Mouse (Mus musculus): ENCODE results near the gene Chd6. TPM values are rescaled to one million over a fixed set of nuclear protein-coding genes. Genes with fewer than 3 reads are reported as not detected.

The Chd6 gene
- polyA plus RNA-seq, 1 experiment from 2014 or later: 45.2 TPM

DNA sequence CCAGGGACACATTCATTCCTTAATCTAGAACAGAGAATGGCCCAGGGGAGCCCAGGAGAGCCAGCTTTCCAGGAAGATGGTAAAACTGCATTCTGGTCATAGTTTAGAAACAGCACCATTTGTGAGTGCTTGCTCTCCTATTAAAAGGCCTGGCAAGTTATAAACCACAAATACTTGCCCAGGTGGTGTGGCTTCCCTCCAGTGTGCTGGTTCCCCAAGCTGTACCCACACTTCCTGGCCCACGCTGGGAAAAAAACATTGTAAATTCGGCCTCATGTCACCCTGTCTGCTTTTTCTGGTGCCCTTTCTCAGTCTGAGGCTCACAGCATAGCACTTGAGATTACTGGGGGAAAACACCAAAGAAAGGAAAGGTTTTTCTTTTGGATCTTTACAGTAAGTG, 55.1 kb downstream of the Chd6 start:
- 89% methylated on average over 2 of the region's 2 CpGs for WGBS
- Histone ChIP-seq H3K9me3 (ENCODE audit: control insufficient read depth, low read length) (no peaks in the 10 kb centered on the region), H3K4me3 (ENCODE audit: low read depth, low read length) (no peak overlapping the region), H3K4me2 (ENCODE audit: low read depth, low read length, severe bottlenecking) (no peak overlapping the region), H3K9ac (ENCODE audit: low read length) (no peak overlapping the region), H3K4me1 (replicated peaks; ENCODE audit: control insufficient read depth, insufficient read depth, low read length) (no peaks in the 10 kb centered on the region), H3K27ac (ENCODE audit: low read depth, low read length) (no peak overlapping the region), H3K36me3 (ENCODE audit: control insufficient read depth, insufficient read depth, low read length) (no peaks in the 10 kb centered on the region; the same call in 1 of the 2 replicates), H3K27me3 (ENCODE audit: control insufficient read depth, insufficient read depth, low read length) (no peaks in the 10 kb centered on the region)
- no peak for ATAC-seq (replicated peaks; ENCODE audit: low FRiP score)
- DNase-seq (ENCODE audit: low spot score): no peak

DNA sequence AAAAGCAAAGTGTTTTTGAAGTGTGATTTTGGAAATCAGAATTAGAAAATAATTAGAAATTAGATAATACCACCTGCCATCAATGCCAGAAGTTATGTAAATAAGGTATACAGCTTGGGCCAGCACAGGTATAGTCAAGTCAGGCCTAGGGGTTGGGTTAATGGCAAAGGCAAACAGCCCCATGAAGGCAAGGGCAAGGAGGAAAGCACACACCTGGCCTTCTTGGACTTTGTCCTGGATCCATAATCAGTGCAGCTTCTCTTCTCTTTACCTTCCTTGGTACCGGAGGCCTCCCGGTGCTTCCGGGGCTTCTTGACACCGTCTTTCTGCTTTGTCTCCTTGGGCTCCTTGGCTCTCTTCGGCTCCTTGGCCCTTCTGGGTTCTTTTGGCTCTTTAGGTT, 56.7 kb downstream of the Chd6 start:
- Histone ChIP-seq H3K27me3 (ENCODE audit: control insufficient read depth, insufficient read depth, low read length) (no peaks in the 10 kb centered on the region), H3K4me3 (ENCODE audit: low read depth, low read length) (no peak overlapping the region), H3K9me3 (ENCODE audit: control insufficient read depth, low read length) (no peaks in the 10 kb centered on the region), H3K4me1 (replicated peaks; ENCODE audit: control insufficient read depth, insufficient read depth, low read length) (no peaks in the 10 kb centered on the region), H3K27ac (ENCODE audit: low read depth, low read length) (no peak overlapping the region), H3K4me2 (ENCODE audit: low read depth, low read length, severe bottlenecking) (no peak overlapping the region), H3K36me3 (ENCODE audit: control insufficient read depth, insufficient read depth, low read length) (no peaks in the 10 kb centered on the region; the same call in 1 of the 2 replicates), H3K9ac (ENCODE audit: low read length) (no peak overlapping the region)
- ATAC-seq (replicated peaks; ENCODE audit: low FRiP score) (no peak), DNase-seq (ENCODE audit: low spot score) (no peak)
- WGBS: 98% methylated on average over 5 of the region's 5 CpGs

DNA sequence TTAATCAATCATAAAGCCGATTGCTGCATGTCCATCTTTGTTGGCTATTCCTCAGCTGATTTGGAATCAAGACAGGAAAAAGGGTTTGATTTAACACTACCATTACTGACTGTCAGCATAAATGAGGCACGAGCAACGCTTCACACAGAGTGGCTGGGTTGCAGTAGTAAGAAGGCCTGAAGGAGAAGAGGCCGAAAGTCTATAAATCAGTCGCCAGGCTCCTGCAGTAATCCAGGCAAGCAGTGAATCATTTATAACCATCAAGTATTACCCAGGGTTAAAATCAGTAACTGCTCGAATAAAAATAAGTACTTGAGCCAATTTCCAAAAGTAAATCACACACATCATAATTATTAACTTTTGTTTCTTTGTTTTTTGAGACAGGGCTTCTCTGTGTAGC, 59.4 kb downstream of the Chd6 start:
- WGBS: 86% methylated on average over 6 of the region's 6 CpGs
- Histone ChIP-seq H3K4me3 (ENCODE audit: low read depth, low read length) (no peak overlapping the region), H3K4me2 (ENCODE audit: low read depth, low read length, severe bottlenecking) (no peak overlapping the region), H3K4me1 (replicated peaks; ENCODE audit: control insufficient read depth, insufficient read depth, low read length) (no peaks in the 10 kb centered on the region), H3K27ac (ENCODE audit: low read depth, low read length) (no peak overlapping the region), H3K9me3 (ENCODE audit: control insufficient read depth, low read length) (no peaks in the 10 kb centered on the region), H3K27me3 (ENCODE audit: control insufficient read depth, insufficient read depth, low read length) (no peaks in the 10 kb centered on the region), H3K36me3 (ENCODE audit: control insufficient read depth, insufficient read depth, low read length) (peaks cover 2% of the 10 kb centered on the region; the same call in 1 of the 2 replicates), H3K9ac (ENCODE audit: low read length) (no peak overlapping the region)
- no peak for ATAC-seq (replicated peaks; ENCODE audit: low FRiP score)
- DNase-seq (ENCODE audit: low spot score): no peak

DNA sequence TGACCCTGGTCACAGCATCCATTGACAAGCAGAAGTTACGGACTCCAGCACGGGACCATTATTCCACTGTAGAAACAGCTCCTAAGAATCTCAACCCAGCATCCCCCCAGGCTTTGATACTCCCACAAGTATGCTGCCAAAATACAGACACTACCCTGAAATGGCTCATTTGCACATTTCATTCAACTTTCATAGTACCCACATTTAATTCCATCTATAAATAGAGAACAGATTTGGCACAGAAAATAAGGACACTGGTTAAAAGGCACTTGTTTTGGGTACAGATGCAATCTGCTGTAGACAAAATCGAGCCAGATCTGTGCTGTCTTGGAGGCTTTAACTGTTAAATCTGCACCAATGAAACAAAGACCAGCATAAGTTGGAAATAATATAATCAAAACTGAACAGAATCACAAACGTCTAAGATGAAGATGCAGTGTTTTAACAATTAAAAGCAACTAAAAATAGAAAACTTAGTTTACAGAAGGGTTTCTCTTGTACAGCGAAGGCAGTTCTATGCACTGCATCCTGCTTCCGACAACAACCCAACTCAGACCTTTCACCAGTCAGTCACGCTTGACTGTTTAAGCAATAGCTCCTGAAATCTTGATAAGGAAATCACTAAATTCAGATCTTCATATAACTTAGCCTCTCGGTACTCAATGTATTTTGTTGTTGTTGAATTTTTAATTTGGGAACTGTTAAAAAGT, 64.2 kb downstream of the Chd6 start:
- ATAC-seq (replicated peaks; ENCODE audit: low FRiP score) (no peak), DNase-seq (ENCODE audit: low spot score) (no peak)
- no peaks in the 10 kb centered on the region for H3K9me3 ChIP-seq (ENCODE audit: control insufficient read depth, low read length)
- 94% methylated on average over 8 of the region's 8 CpGs for WGBS
- H3K9ac ChIP-seq (ENCODE audit: low read length): no peak overlapping the region
- H3K27me3 ChIP-seq (ENCODE audit: control insufficient read depth, insufficient read depth, low read length): no peaks in the 10 kb centered on the region
- H3K27ac ChIP-seq (ENCODE audit: low read depth, low read length): no peak overlapping the region
- no peak overlapping the region for H3K4me3 ChIP-seq (ENCODE audit: low read depth, low read length)
- no peak overlapping the region for H3K4me2 ChIP-seq (ENCODE audit: low read depth, low read length, severe bottlenecking)
- peaks cover 2% of the 10 kb centered on the region for H3K36me3 ChIP-seq (ENCODE audit: control insufficient read depth, insufficient read depth, low read length)
- no peaks in the 10 kb centered on the region for H3K4me1 ChIP-seq (replicated peaks; ENCODE audit: control insufficient read depth, insufficient read depth, low read length)

- 70% methylated on average over 3 of the region's 3 CpGs for WGBS
- Histone ChIP-seq H3K9me3 (ENCODE audit: control insufficient read depth, low read length) (no peaks in the 10 kb centered on the region), H3K27ac (ENCODE audit: low read depth, low read length) (no peak overlapping the region), H3K4me2 (ENCODE audit: low read depth, low read length, severe bottlenecking) (no peak overlapping the region), H3K4me1 (replicated peaks; ENCODE audit: control insufficient read depth, insufficient read depth, low read length) (no peaks in the 10 kb centered on the region), H3K4me3 (ENCODE audit: low read depth, low read length) (no peak overlapping the region), H3K36me3 (ENCODE audit: control insufficient read depth, insufficient read depth, low read length) (peaks cover 2% of the 10 kb centered on the region), H3K27me3 (ENCODE audit: control insufficient read depth, insufficient read depth, low read length) (no peaks in the 10 kb centered on the region), H3K9ac (ENCODE audit: low read length) (no peak overlapping the region)
- DNase-seq (ENCODE audit: low spot score) (no peak), ATAC-seq (replicated peaks; ENCODE audit: low FRiP score) (no peak)
Observed at GRCm38 (mm10) chr2:161042874-161043273, 66.0 kb downstream of the Chd6 start.

- Histone ChIP-seq H3K27ac (ENCODE audit: low read depth, low read length) (no peak overlapping the region), H3K4me1 (replicated peaks; ENCODE audit: control insufficient read depth, insufficient read depth, low read length) (no peaks in the 10 kb centered on the region), H3K36me3 (ENCODE audit: control insufficient read depth, insufficient read depth, low read length) (peaks cover 2% of the 10 kb centered on the region), H3K4me2 (ENCODE audit: low read depth, low read length, severe bottlenecking) (no peak overlapping the region), H3K4me3 (ENCODE audit: low read depth, low read length) (no peak overlapping the region), H3K27me3 (ENCODE audit: control insufficient read depth, insufficient read depth, low read length) (no peaks in the 10 kb centered on the region), H3K9ac (ENCODE audit: low read length) (no peak overlapping the region), H3K9me3 (ENCODE audit: control insufficient read depth, low read length) (no peaks in the 10 kb centered on the region)
- WGBS: 88% methylated on average over 4 of the region's 4 CpGs
- no peak for DNase-seq (ENCODE audit: low spot score)
- ATAC-seq (replicated peaks; ENCODE audit: low FRiP score): no peak
Observed at GRCm38 (mm10) chr2:161040743-161041142, 68.1 kb downstream of the Chd6 start.

- no peak for DNase-seq (ENCODE audit: low spot score)
- Histone ChIP-seq H3K9ac (ENCODE audit: low read length) (no peak overlapping the region), H3K4me1 (replicated peaks; ENCODE audit: control insufficient read depth, insufficient read depth, low read length) (no peaks in the 10 kb centered on the region), H3K27ac (ENCODE audit: low read depth, low read length) (no peak overlapping the region), H3K27me3 (ENCODE audit: control insufficient read depth, insufficient read depth, low read length) (no peaks in the 10 kb centered on the region), H3K4me3 (ENCODE audit: low read depth, low read length) (no peak overlapping the region), H3K4me2 (ENCODE audit: low read depth, low read length, severe bottlenecking) (no peak overlapping the region), H3K36me3 (ENCODE audit: control insufficient read depth, insufficient read depth, low read length) (peaks cover 2% of the 10 kb centered on the region), H3K9me3 (ENCODE audit: control insufficient read depth, low read length) (no peaks in the 10 kb centered on the region)
- ATAC-seq (replicated peaks; ENCODE audit: low FRiP score): no peak
- WGBS: 90% methylated on average over 3 of the region's 3 CpGs
Observed at GRCm38 (mm10) chr2:161037766-161038165, 71.1 kb downstream of the Chd6 start.

GRCm38 (mm10) chr2:161033141-161033540, 75.7 kb downstream of the Chd6 start:
- no peak for DNase-seq (ENCODE audit: low spot score)
- H3K4me3 ChIP-seq (ENCODE audit: low read depth, low read length): no peak overlapping the region
- no peaks in the 10 kb centered on the region for H3K4me1 ChIP-seq (replicated peaks; ENCODE audit: control insufficient read depth, insufficient read depth, low read length)
- no peak overlapping the region for H3K4me2 ChIP-seq (ENCODE audit: low read depth, low read length, severe bottlenecking)
- peaks cover 2% of the 10 kb centered on the region; the same call in 1 of the 2 replicates for H3K36me3 ChIP-seq (ENCODE audit: control insufficient read depth, insufficient read depth, low read length)
- no peak overlapping the region for H3K9ac ChIP-seq (ENCODE audit: low read length)
- ATAC-seq (replicated peaks; ENCODE audit: low FRiP score): no peak
- no peaks in the 10 kb centered on the region for H3K27me3 ChIP-seq (ENCODE audit: control insufficient read depth, insufficient read depth, low read length)
- H3K9me3 ChIP-seq (ENCODE audit: control insufficient read depth, low read length): no peaks in the 10 kb centered on the region
- no peak overlapping the region for H3K27ac ChIP-seq (ENCODE audit: low read depth, low read length)

- WGBS: 93% methylated on average over 7 of the region's 7 CpGs
- H3K4me3 ChIP-seq (ENCODE audit: low read depth, low read length): no peak overlapping the region
- no peaks in the 10 kb centered on the region for H3K36me3 ChIP-seq (ENCODE audit: control insufficient read depth, insufficient read depth, low read length)
- H3K9me3 ChIP-seq (ENCODE audit: control insufficient read depth, low read length): no peaks in the 10 kb centered on the region
- H3K27ac ChIP-seq (ENCODE audit: low read depth, low read length): no peak overlapping the region
- H3K27me3 ChIP-seq (ENCODE audit: control insufficient read depth, insufficient read depth, low read length): no peaks in the 10 kb centered on the region
- ATAC-seq (replicated peaks; ENCODE audit: low FRiP score) (no peak), DNase-seq (ENCODE audit: low spot score) (no peak)
- no peak overlapping the region for H3K4me2 ChIP-seq (ENCODE audit: low read depth, low read length, severe bottlenecking)
- H3K4me1 ChIP-seq (replicated peaks; ENCODE audit: control insufficient read depth, insufficient read depth, low read length): no peaks in the 10 kb centered on the region
- H3K9ac ChIP-seq (ENCODE audit: low read length): no peak overlapping the region
Observed at GRCm38 (mm10) chr2:161032394-161032793, 76.5 kb downstream of the Chd6 start.
